Mouse (Mus musculus) heart, embryonic 12.5 days (tissue): ENCODE measurements around the gene Syt3. TPM values are rescaled to one million over a fixed set of nuclear protein-coding genes. Genes with fewer than 3 reads are reported as not detected.

Source experiments
- polyA plus RNA-seq: library from polyadenylated mRNA; unstranded; fragments of >200 nt; fragmentation: Nextera tagmentation; extraction: Ambion mirVana; gene quantifications from 2 replicates; pipeline ENCODE4 v1.2.1, GENCODE M21; 2016

The Syt3 gene
- polyA plus RNA-seq, 1 experiment from 2014 or later: 0.55 TPM

Other genes with a start within 250 kb of the Syt3 start
- not detected in 2 replicates for gene Klk1b16, start 247.3 kb upstream of the Syt3 start, polyA plus RNA-seq
- not detected in 2 replicates for gene Klk1b24, start 195.9 kb upstream of the Syt3 start, polyA plus RNA-seq
- gene Klk1b3, start 185.9 kb upstream of the Syt3 start, polyA plus RNA-seq: not detected in 2 replicates
- not detected in 2 replicates for gene Klk1b4, start 176.7 kb upstream of the Syt3 start, polyA plus RNA-seq
- not detected in 2 replicates for gene Klk1b5, start 168.2 kb upstream of the Syt3 start, polyA plus RNA-seq
- not detected in 2 replicates for gene Klk1, start 158.7 kb upstream of the Syt3 start, polyA plus RNA-seq
- not detected in 2 replicates for gene Gm36864, start 147.9 kb upstream of the Syt3 start, polyA plus RNA-seq
- 1.2 and 1.6 TPM in 2 replicates for gene 1700028J19Rik, start 137.4 kb upstream of the Syt3 start, polyA plus RNA-seq
- 99.8 and 109 TPM in 2 replicates for gene 2410002F23Rik, start 137.4 kb upstream of the Syt3 start, polyA plus RNA-seq
- gene Acp4, start 126.7 kb upstream of the Syt3 start, polyA plus RNA-seq: not detected in 2 replicates
- gene Gm15517, start 122.7 kb upstream of the Syt3 start, polyA plus RNA-seq: not detected in 2 replicates
- 0.68 and 0.79 TPM in 2 replicates for gene Clec11a, start 77.2 kb upstream of the Syt3 start, polyA plus RNA-seq
- 0.80 and 0.86 TPM in 2 replicates for gene Shank1, start 73.8 kb upstream of the Syt3 start, polyA plus RNA-seq
- gene 1700008O03Rik, start 1.7 kb downstream of the Syt3 start, polyA plus RNA-seq: 0.40 and 0.94 TPM in 2 replicates
- gene Lrrc4b, start 44.9 kb downstream of the Syt3 start, polyA plus RNA-seq: 2.3 and 2.4 TPM in 2 replicates
- 0.46 and 1.5 TPM in 2 replicates for gene Aspdh, start 81.3 kb downstream of the Syt3 start, polyA plus RNA-seq
- gene Josd2, start 83.9 kb downstream of the Syt3 start, polyA plus RNA-seq: 141 and 145 TPM in 2 replicates
- gene Emc10, start 112.4 kb downstream of the Syt3 start, polyA plus RNA-seq: 111 and 114 TPM in 2 replicates
- gene Fam71e1, start 112.5 kb downstream of the Syt3 start, polyA plus RNA-seq: 10.1 and 12.7 TPM in 2 replicates
- 0.94 and 1.2 TPM in 2 replicates for gene Mybpc2, start 140.6 kb downstream of the Syt3 start, polyA plus RNA-seq
- 0.15 TPM in 1 of 2 replicates, not detected in the other for gene Spib, start 148.0 kb downstream of the Syt3 start, polyA plus RNA-seq
- gene Pold1, start 164.7 kb downstream of the Syt3 start, polyA plus RNA-seq: 63.1 and 68.1 TPM in 2 replicates
- gene Nr1h2, start 169.8 kb downstream of the Syt3 start, polyA plus RNA-seq: 54.7 and 55.3 TPM in 2 replicates
- 0.12 TPM in 1 of 2 replicates, not detected in the other for gene Napsa, start 188.3 kb downstream of the Syt3 start, polyA plus RNA-seq
- gene Kcnc3, start 206.6 kb downstream of the Syt3 start, polyA plus RNA-seq: 0.15 and 0.17 TPM in 2 replicates